Comparison of ENCODE assay signal across 1 mouse cellular context in genomic region chr4:133353367-133354365, GRCm38 (mm10).
A peak's percentile ranks its signal among the peaks of the same experiment; 100 is the strongest.
TF ChIP-seq lines count a peak whose summit lies in the region.

Wdtc1 (minus strand) TSS chr4:133353481.

TF ChIP-seq in MEL, 35 proteins besides CTCF, POLR2A, EP300 and RAD21 (continued from another document):
- TF ChIP-seq ETS1 (IDR thresholded peaks at IDR 0.05; ENCODE audit: low read depth, low read length) (peak; percentile 88), SIN3A (IDR thresholded peaks at IDR 0.05; ENCODE audit: low read length) (peak; percentile 39; the same call in 1 of the 2 replicates), UBTF (IDR thresholded peaks at IDR 0.05; ENCODE audit: borderline replicate concordance, insufficient read depth, low read depth, low read length) (no peak), TAL1 (IDR thresholded peaks at IDR 0.05; ENCODE audit: low read length) (no peak), ZMIZ1 (IDR thresholded peaks at IDR 0.05; ENCODE audit: low read depth, low read length) (no peak), USF2 (IDR thresholded peaks at IDR 0.05; ENCODE audit: borderline replicate concordance in 1 of 2, insufficient read depth in 1 of 2, low read depth in 1 of 2, low read length in 2 of 2) (no peak), NELFE (IDR thresholded peaks at IDR 0.05; ENCODE audit: low read depth, low read length) (no peak), ZC3H11A (IDR thresholded peaks at IDR 0.05; ENCODE audit: low read depth, low read length) (no peak), POLR2AphosphoS2 (IDR thresholded peaks at IDR 0.05; ENCODE audit: low read length) (no peak), SMC3 (IDR thresholded peaks at IDR 0.05; ENCODE audit: low read depth, low read length) (no peak), HCFC1 (IDR thresholded peaks at IDR 0.05; ENCODE audit: low read depth, low read length) (peak; percentile 22; the same call in 1 of the 2 replicates), GABPA (IDR thresholded peaks at IDR 0.05; ENCODE audit: low read depth, low read length) (no peak), KAT2A (conservative IDR thresholded peaks at IDR 0.05; ENCODE audit: low read depth, low read length) (no peak), NRF1 (IDR thresholded peaks at IDR 0.05; ENCODE audit: insufficient read depth, low read depth, low read length, poor library complexity, severe bottlenecking) (no peak)
